Mouse (Mus musculus): ENCODE results near the gene Gm28434. TPM values are rescaled to one million over a fixed set of nuclear protein-coding genes. Genes with fewer than 3 reads are reported as not detected.

The Gm28434 gene
- not detected for total RNA-seq (2021)
- long read RNA-seq, experiment 1: 0 reads
- long read RNA-seq, experiment 2: 0 reads

GRCm38 (mm10) chr5:87969201-87969600, at the start of gene Gm28434, which contains the start of gene 2310003L06Rik:
TSS of gene Gm28434 (plus strand) at chr5:87969517.
TSS of gene 2310003L06Rik (plus strand) at chr5:87969459.
- no peak for DNase-seq
- intact Hi-C loops (cut with DNase I): no loop called here

GRCm38 (mm10) chr5:87925372-87925771, 43.9 kb upstream of the Gm28434 start, which contains the start of gene Csn3:
TSS of gene Csn3 (plus strand) at chr5:87925579.
- intact Hi-C loops (cut with DNase I): no loop called here
- no peak for DNase-seq

DNA sequence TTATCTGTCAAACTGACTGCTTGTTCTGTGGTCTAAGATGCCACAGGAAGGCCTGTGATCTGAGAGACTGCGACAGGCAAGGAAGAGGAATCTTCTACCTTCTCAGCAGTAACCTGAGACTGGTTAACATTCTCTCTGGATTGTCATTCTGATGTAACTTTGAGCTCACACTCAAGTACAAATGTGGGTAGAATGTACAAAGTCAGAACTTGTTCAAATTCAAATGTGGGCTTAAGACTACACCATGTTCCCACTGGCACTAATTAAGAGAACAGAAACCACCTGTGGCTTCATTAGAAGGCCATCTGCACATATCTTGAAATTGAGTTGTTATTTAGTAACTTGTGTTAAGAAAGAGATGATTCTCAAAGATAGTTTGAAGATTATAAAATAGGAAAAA, 37.7 kb upstream of the Gm28434 start:
- DNase-seq: no peak
- intact Hi-C loops (cut with DNase I): no loop called here

- intact Hi-C loops (cut with DNase I): no loop called here
- no peak for DNase-seq
Measured at GRCm38 (mm10) chr5:87940752-87941151, 28.6 kb upstream of the Gm28434 start.

DNA sequence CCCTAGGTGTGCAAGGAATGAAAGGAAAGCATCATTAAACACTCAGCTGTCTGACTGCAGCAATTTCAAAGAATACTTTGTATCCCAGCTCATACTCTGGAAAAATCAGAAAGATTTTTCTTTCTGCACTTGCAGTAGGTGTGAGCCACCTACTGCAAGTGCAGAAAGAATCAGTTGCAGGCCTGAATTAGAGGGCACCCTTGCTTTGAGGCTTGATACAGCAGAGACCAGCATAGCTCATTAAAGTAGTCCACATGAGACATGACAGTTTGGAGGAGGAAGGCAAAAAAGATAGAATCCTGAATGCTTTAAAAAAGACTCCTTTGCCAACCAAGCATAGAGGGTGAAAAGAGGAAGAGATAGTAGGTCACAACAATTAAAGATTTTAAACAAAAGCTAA, 26.8 kb upstream of the Gm28434 start:
- no peak for DNase-seq
- intact Hi-C loops (cut with DNase I): no loop called here

DNA sequence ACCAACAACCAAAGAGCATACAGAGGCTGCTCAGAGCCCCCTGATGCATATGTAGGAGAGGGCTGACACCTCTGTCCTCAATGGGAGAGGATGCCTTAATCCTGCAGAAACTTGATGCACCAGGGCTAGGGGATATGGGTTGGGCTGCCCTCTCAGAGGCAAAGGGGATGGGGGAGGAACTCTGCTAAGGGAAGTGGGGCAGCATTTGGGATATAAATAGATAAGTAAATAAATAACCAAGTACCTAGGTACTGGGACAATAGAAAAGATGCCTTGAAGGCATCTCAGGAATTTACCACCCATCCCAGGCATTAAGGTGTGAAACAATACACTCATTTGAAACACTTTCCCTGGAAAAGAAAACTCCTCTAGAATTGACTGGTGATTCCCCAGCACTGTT, 17.5 kb upstream of the Gm28434 start:
- intact Hi-C loops (cut with DNase I): no loop called here

GRCm38 (mm10) chr5:87979139-87979538, 9.8 kb downstream of the Gm28434 start, which contains the start of gene Cabs1:
TSS of gene Cabs1 (plus strand) at chr5:87979439.
- intact Hi-C loops (cut with DNase I): no loop called here
- no peak for DNase-seq

More for the DNA sequence above, 17.5 kb upstream of the Gm28434 start:
- DNase-seq: no peak

- no peak for DNase-seq
- intact Hi-C loops (cut with DNase I): no loop called here
Measured at GRCm38 (mm10) chr5:87982468-87983214, 13.3 kb downstream of the Gm28434 start.

DNA sequence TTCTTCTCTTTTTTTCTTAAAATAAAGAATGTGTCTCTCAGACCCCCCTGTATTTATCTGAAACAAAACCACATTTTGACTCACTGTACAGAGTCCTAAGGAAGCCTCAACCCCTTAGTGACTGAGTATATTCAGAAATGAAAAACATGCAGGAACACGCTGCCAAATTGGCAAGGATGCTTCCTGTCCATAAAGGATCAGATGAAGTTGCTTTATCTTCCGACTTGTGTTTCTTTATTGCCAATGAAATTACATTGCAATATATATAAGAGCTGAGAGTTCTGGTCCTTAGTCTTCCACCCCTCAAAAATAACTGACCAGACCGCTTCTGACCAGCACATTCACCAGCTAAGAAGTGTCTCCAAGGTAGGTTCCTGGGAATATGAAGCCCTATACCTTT, 32.9 kb downstream of the Gm28434 start, which contains the start of gene Smr3a:
Gene Smr3a, plus strand, starts transcription at position 301 of the 400 bp plus-strand sequence.
- no peak for DNase-seq
- intact Hi-C loops (cut with DNase I): no loop called here

- no peak for DNase-seq
- intact Hi-C loops (cut with DNase I): no loop called here
Measured at GRCm38 (mm10) chr5:88005241-88005640, 35.9 kb downstream of the Gm28434 start.

Other genes starting within 250 kb of the Gm28434 start
- gene Csn1s2a, start 194.9 kb upstream of the Gm28434 start, total RNA-seq (2021): not detected
- not detected for gene Csn1s2b, start 161.4 kb upstream of the Gm28434 start, total RNA-seq (2021)
- not detected for gene Prr27, start 143.8 kb upstream of the Gm28434 start, total RNA-seq (2021)
- gene Odam, start 84.5 kb upstream of the Gm28434 start, total RNA-seq (2021): not detected
- gene Csn3, start 43.9 kb upstream of the Gm28434 start, total RNA-seq (2021): not detected
- not detected for gene 2310003L06Rik, start 58 bp upstream of the Gm28434 start, total RNA-seq (2021)
- gene Cabs1, start 9.9 kb downstream of the Gm28434 start, total RNA-seq (2021): not detected
- not detected for gene Smr3a, start 33.0 kb downstream of the Gm28434 start, total RNA-seq (2021)
- gene Smr2, start 117.0 kb downstream of the Gm28434 start, total RNA-seq (2021): not detected
- gene Gm11116, start 142.0 kb downstream of the Gm28434 start, total RNA-seq (2021): not detected
- not detected for gene Gm11115, start 184.6 kb downstream of the Gm28434 start, total RNA-seq (2021)

Measured in heart, postnatal 14 days (tissue).